Mouse (Mus musculus) liver, embryonic 16.5 days (tissue): ENCODE measurements around the gene BC016579. TPM values are rescaled to one million over a fixed set of nuclear protein-coding genes. Genes with fewer than 3 reads are reported as not detected.

ENCODE experiments used
- ATAC-seq: fragments of 200-750 bp; cut with Nextera tagmentation; 2 replicates; pipeline ENCODE4 v1.8.0; 2017; ENCODE audit warnings: low read depth, mild to moderate bottlenecking, moderate number of reproducible peaks, moderate library complexity
- H3K27ac ChIP-seq: fragments of 300-500 bp; sonication (generic); 2 replicates; pipeline ENCODE4 v1.5.1; 2014; ENCODE audit warnings: mild to moderate bottlenecking, low read length
- H3K27me3 ChIP-seq: fragments of 300-500 bp; sonication (generic); 2 replicates; pipeline ENCODE4 v1.6.1; 2014; ENCODE audit warnings: low read depth, low read length, mixed read lengths; ENCODE audit not compliant: control insufficient read depth, insufficient read depth
- H3K36me3 ChIP-seq: fragments of 300-500 bp; sonication (generic); 2 replicates; pipeline ENCODE4 v1.6.1; 2014; ENCODE audit warnings: mild to moderate bottlenecking; ENCODE audit not compliant: control insufficient read depth, insufficient read depth
- H3K4me1 ChIP-seq: fragments of 300-500 bp; sonication (generic); 2 replicates; pipeline ENCODE4 v1.6.1; 2014; ENCODE audit warnings: low read depth, low read length, mixed read lengths; ENCODE audit not compliant: control insufficient read depth
- H3K4me2 ChIP-seq: fragments of 300-500 bp; sonication (generic); 2 replicates; pipeline ENCODE4 v1.6.1; 2014; ENCODE audit warnings: low read depth, low read length, mixed read lengths
- H3K4me3 ChIP-seq: fragments of 300-500 bp; sonication (generic); 2 replicates; pipeline ENCODE4 v1.5.1; 2014; ENCODE audit warnings: low read depth, mild to moderate bottlenecking, low read length
- H3K9ac ChIP-seq: fragments of 300-500 bp; sonication (generic); 2 replicates; pipeline ENCODE4 v1.6.1; 2014; ENCODE audit warnings: low read depth, low read length
- H3K9me3 ChIP-seq: fragments of 300-500 bp; sonication (generic); replicated peaks from 2 replicates; pipeline ENCODE4 v1.6.1; 2016; ENCODE audit warnings: low read length; ENCODE audit not compliant: control insufficient read depth
- WGBS: fragments of 180-500 bp; shearing (Covaris S2); extraction: QIAGEN DNeasy Blood & Tissue Kit; methylation state at CpG from one replicate; pipeline ENCODE4 v1.1.7; 2014; ENCODE audit not compliant: insufficient replicate concordance; 5-methylcytosine and 5-hydroxymethylcytosine counted together
- polyA plus RNA-seq: library from polyadenylated mRNA; unstranded; fragments of >200 nt; fragmentation: Nextera tagmentation; extraction: Ambion mirVana; gene quantifications from 2 replicates; pipeline ENCODE4 v1.2.1, GENCODE M21; 2015

The BC016579 gene
- polyA plus RNA-seq, 1 experiment from 2014 or later: 0.32 TPM

- no peak overlapping the region for H3K4me2 ChIP-seq
- no peaks in the 10 kb centered on the region for H3K27me3 ChIP-seq
- H3K9ac ChIP-seq: no peak overlapping the region
Observed at GRCm38 (mm10) chr16:45630347-45630960, 23.4 kb downstream of the BC016579 start.

GRCm38 (mm10) chr16:45629497-45630105 lies 24.3 kb downstream of the BC016579 start:
- Histone ChIP-seq H3K27me3 (no peaks in the 10 kb centered on the region), H3K36me3 (no peaks in the 10 kb centered on the region), H3K9ac (no peak overlapping the region), H3K4me3 (no peak overlapping the region), H3K4me2 (no peak overlapping the region), H3K4me1 (no peaks in the 10 kb centered on the region), H3K9me3 (no peaks in the 10 kb centered on the region), H3K27ac (no peak overlapping the region)
- ATAC-seq: no peak
- WGBS: 57% methylated on average over 8 of the region's 8 CpGs

More at GRCm38 (mm10) chr16:45630347-45630960, 23.4 kb downstream of the BC016579 start:
- H3K4me3 ChIP-seq: no peak overlapping the region
- no peaks in the 10 kb centered on the region for H3K9me3 ChIP-seq
- H3K4me1 ChIP-seq: no peaks in the 10 kb centered on the region
- H3K27ac ChIP-seq: no peak overlapping the region
- WGBS: 57% methylated on average over 5 of the region's 5 CpGs
- H3K36me3 ChIP-seq: no peaks in the 10 kb centered on the region
- ATAC-seq: no peak

DNA sequence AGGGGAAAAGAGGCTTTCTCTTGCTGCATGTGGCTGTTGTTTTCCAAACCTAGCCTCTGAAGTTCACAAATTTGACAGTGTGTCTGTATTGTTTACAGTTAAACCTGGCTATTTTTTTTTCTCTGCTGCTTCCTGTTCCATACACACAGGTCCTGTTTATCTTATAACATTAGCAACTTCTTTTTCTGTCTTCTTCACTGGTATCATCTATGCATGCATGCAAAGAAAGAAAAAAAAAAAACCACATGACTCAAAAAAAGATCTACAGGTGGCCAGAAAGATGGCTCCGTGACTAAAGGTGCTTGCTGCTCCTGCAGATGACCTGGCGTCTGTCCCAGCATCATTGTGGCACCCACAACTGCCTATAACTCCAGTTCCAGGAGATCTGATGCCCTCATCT lies 28.5 kb downstream of the BC016579 start:
- 47% methylated on average over 2 of the region's 2 CpGs for WGBS
- Histone ChIP-seq H3K4me1 (no peaks in the 10 kb centered on the region; the same call in 1 of the 2 replicates), H3K27me3 (no peaks in the 10 kb centered on the region)

GRCm38 (mm10) chr16:45624791-45625190 lies 29.1 kb downstream of the BC016579 start:
- no peaks in the 10 kb centered on the region for H3K36me3 ChIP-seq
- H3K9ac ChIP-seq: no peak overlapping the region
- H3K4me2 ChIP-seq: no peak overlapping the region
- WGBS: 32% methylated on average over 2 of the region's 2 CpGs
- H3K4me3 ChIP-seq: no peak overlapping the region
- ATAC-seq: no peak
- H3K27me3 ChIP-seq: no peaks in the 10 kb centered on the region
- H3K9me3 ChIP-seq: no peaks in the 10 kb centered on the region
- H3K27ac ChIP-seq: no peak overlapping the region
- peaks cover 3% of the 10 kb centered on the region for H3K4me1 ChIP-seq

More for the DNA sequence above, 28.5 kb downstream of the BC016579 start:
- no peaks in the 10 kb centered on the region for H3K9me3 ChIP-seq
- no peak overlapping the region for H3K4me2 ChIP-seq
- H3K36me3 ChIP-seq: no peaks in the 10 kb centered on the region
- H3K9ac ChIP-seq: no peak overlapping the region
- no peak overlapping the region for H3K4me3 ChIP-seq
- no peak for ATAC-seq
- no peak overlapping the region for H3K27ac ChIP-seq

DNA sequence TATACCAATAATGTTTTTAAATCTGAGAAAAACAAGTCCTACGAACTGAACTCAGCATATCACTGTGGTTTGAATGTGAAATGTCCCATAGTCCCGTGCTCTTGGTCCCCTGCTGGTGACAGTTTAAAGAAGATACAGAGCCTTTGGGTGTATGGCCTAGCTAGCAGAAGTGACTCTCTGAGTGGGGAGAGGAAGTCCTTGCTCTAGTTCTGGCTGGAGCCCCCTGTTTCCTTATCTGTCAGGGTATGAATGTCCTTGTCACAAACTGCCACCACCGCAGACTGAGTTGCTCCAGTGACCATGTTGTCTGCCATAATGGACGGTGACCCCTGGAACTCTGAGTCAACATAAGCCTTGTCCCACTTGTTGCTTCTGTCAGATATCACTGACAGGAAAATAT lies 30.6 kb downstream of the BC016579 start:
- ATAC-seq: 0 out of 2 replicates have a peak, but pooled peaks have one; percentile 24
- no peak overlapping the region for H3K27ac ChIP-seq

GRCm38 (mm10) chr16:45619751-45620375 lies 34.0 kb downstream of the BC016579 start:
- no peak overlapping the region for H3K27ac ChIP-seq
- H3K36me3 ChIP-seq: no peaks in the 10 kb centered on the region
- H3K9ac ChIP-seq: no peak overlapping the region
- no peaks in the 10 kb centered on the region for H3K27me3 ChIP-seq
- no peak for ATAC-seq
- H3K4me3 ChIP-seq: no peak overlapping the region
- 33% methylated on average over 8 of the region's 8 CpGs for WGBS
- H3K4me2 ChIP-seq: no peak overlapping the region
- H3K4me1 ChIP-seq: peaks cover 4% of the 10 kb centered on the region
- H3K9me3 ChIP-seq: no peaks in the 10 kb centered on the region

More for the DNA sequence above, 30.6 kb downstream of the BC016579 start:
- 15% methylated on average over 4 of the region's 4 CpGs for WGBS
- no peak overlapping the region for H3K9ac ChIP-seq
- no peaks in the 10 kb centered on the region for H3K27me3 ChIP-seq
- no peaks in the 10 kb centered on the region for H3K36me3 ChIP-seq
- H3K4me2 ChIP-seq: no peak overlapping the region
- H3K9me3 ChIP-seq: no peaks in the 10 kb centered on the region
- H3K4me3 ChIP-seq: no peak overlapping the region
- peaks cover 4% of the 10 kb centered on the region for H3K4me1 ChIP-seq

DNA sequence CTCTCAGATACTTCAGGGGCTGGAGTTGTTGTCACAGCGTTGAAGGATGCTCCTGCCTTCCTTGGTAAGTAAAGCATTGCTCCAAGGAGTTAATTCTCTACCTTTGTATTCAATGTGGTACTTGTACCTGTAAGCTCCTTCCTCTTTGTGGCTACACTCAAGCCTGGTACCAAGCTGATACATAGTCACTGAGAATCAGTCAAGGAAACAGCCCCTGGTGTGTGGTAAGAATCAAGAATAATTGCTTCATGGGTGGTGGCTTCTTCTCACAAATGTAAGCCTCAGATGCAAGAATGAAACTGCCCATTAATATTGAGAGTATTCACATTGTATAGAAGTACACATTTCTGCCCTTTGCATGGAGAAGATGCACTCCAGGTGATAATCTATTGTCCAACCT lies 37.9 kb downstream of the BC016579 start:
- H3K9me3 ChIP-seq: no peaks in the 10 kb centered on the region
- H3K9ac ChIP-seq: no peak overlapping the region
- WGBS: 74% methylated on average over 1 of the region's 1 CpGs
- H3K4me3 ChIP-seq: no peak overlapping the region
- ATAC-seq: no peak
- H3K36me3 ChIP-seq: no peaks in the 10 kb centered on the region
- H3K4me2 ChIP-seq: no peak overlapping the region
- H3K27me3 ChIP-seq: no peaks in the 10 kb centered on the region
- H3K27ac ChIP-seq: no peak overlapping the region
- H3K4me1 ChIP-seq: peaks cover 4% of the 10 kb centered on the region

- H3K9ac ChIP-seq: no peak overlapping the region
- 76% methylated on average over 2 of the region's 2 CpGs for WGBS
- ATAC-seq: no peak
Observed at GRCm38 (mm10) chr16:45613247-45613646, 40.6 kb downstream of the BC016579 start.

DNA sequence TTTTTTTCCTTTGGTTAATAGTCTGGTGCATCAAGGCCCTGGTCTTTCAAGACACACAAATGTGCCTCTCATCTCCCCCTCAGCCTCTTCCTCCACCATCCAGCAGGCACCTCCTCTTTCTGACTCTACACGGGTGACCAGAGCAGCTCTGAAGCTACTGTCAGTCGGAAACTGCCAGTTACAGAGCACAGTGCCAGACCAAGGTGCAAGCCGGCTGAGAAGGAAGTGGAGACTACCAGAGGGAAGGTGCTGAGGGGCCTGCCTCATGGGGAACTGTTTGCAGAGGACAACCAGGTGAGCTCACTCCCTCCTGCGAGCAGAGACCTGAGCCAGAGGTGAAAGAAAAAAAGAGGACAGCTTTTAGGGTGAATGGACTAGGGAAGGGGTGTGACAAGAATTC lies 43.6 kb downstream of the BC016579 start, which contains the start of gene Gcsam:
Gene Gcsam (plus strand): TSS at position 114 of the 400 bp plus-strand sequence.
- Histone ChIP-seq H3K4me1 (no peaks in the 10 kb centered on the region; the same call in none of the 2 replicates), H3K4me2 (no peak within 1 kb of the TSS), H3K9ac (no peak within 1 kb of the TSS), H3K36me3 (no peaks in the 10 kb centered on the region), H3K4me3 (no peak within 1 kb of the TSS), H3K27ac (peak within 1 kb of the TSS; percentile 48; the same call in 1 of the 2 replicates), H3K27me3 (no peaks in the 10 kb centered on the region), H3K9me3 (no peaks in the 10 kb centered on the region)
- WGBS: 16% methylated on average over 4 of the region's 4 CpGs
- ATAC-seq: no peak

More at GRCm38 (mm10) chr16:45613247-45613646, 40.6 kb downstream of the BC016579 start:
- H3K27me3 ChIP-seq: no peaks in the 10 kb centered on the region
- H3K4me2 ChIP-seq: no peak overlapping the region
- H3K4me1 ChIP-seq: no peaks in the 10 kb centered on the region; the same call in none of the 2 replicates
- H3K27ac ChIP-seq: no peak overlapping the region
- no peak overlapping the region for H3K4me3 ChIP-seq
- H3K36me3 ChIP-seq: no peaks in the 10 kb centered on the region
- no peaks in the 10 kb centered on the region for H3K9me3 ChIP-seq
